Mouse (Mus musculus) Patski (cell line): ENCODE measurements around the gene Nts. TPM values are rescaled to one million over a fixed set of nuclear protein-coding genes. Genes with fewer than 3 reads are reported as not detected.
A peak's percentile ranks its signal among the peaks of the same experiment; 100 is the strongest.

Experiments
- ATAC-seq: fragments of 100-300 bp; one replicate; pipeline ENCODE4 v1.8.0; 2021
- CTCF ChIA-PET: fragments of 350-600 bp; sonication (Branson Sonifier 250); formaldehyde crosslinking; loops from one replicate; lab custom pipeline; 2022; ENCODE audit warnings: inconsistent platforms; lab: Charles Lee
- POLR2A ChIA-PET: fragments of 350-600 bp; sonication (Branson Sonifier 250); formaldehyde crosslinking; loops from one replicate; lab custom pipeline; 2022; ENCODE audit warnings: antibody characterized with exemption, inconsistent platforms; lab: Charles Lee
- DNase-seq: peaks from one replicate; pipeline ENCODE4 v3.0.0-alpha.2; 2011; ENCODE audit warnings: low read depth, low spot score
- H3K27me3 ChIP-seq: fragments of 371-371 bp; one replicate; pipeline ENCODE4 v1.5.1; 2021
- CTCF ChIP-seq: fragments of 100-300 bp; IDR thresholded peaks from one replicate; pipeline ENCODE4 v1.5.1; 2021
- in situ Hi-C: fragments of 300-500 bp; cut with MboI; formaldehyde crosslinking; loops from 3 replicates; pipeline ENCODE4 v1.11.1; 2018; ENCODE audit warnings: low pct_unique_long_range_greater_than_20kb, mixed read lengths
- polyA plus RNA-seq: library from polyadenylated mRNA; unstranded; gene quantifications from one replicate; pipeline ENCODE4 v1.2.3, GENCODE M21; 2021

Gene Nts
- not detected for polyA plus RNA-seq

DNA sequence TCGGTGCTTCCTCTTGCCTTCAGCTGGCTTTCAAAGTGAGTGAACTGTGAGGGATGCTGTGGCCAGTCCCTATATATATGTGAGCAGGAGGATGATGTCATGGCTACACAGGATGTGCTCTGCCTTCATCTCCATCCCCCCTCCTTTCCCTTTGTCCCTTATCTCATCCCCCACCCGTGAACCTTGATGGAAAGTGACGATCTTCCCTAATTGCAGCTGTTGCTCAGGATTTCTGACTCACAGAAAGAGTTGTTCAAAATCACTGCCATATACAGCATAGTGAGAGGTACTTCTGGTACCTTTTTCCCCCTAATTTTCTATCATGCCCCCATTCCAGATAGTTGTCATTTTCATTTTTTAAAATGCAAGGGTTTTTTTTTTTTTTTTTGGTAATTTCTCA, at the start of gene Nts:
Gene Nts (minus strand): TSS at position 101 of the 400 bp plus-strand sequence.
- H3K27me3 ChIP-seq = peaks cover 55% of the 10 kb centered on the region
- no peak for TF ChIP-seq CTCF
- ChIA-PET POLR2A (interaction anchor here (0.9 kb wide), 1 partner anchor 255 kb away, joined by 3 read pairs; no protein-coding TSS in a partner anchor), CTCF (no interaction called here)
- in situ Hi-C loops = loop anchor here (10.0 kb wide), 1 partner anchor 134 kb away; no protein-coding TSS in a partner anchor
- ATAC-seq (no peak), DNase-seq (no peak)

DNA sequence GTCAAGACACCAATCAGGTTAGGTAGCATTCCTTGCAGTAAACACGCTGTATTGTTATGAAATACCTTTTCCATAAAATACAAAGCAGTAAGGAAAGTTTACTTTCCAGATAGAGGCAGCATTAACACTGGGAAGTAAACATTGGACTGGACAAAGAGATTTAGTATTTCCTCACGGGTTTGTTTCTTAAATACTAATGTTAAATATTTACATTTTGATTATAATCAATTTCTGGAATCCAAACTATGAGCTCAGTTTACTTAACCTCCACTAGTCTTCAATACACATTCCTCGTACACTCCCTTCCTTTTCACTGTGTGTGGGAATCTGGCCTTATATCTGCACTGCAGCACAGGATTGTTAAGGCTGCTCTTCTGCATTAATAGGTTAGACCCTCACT, 37.6 kb upstream of the Nts start:
- ATAC-seq (no peak), DNase-seq (no peak)
- no peaks in the 10 kb centered on the region for H3K27me3 ChIP-seq
- no peak for TF ChIP-seq CTCF
- POLR2A ChIA-PET = no interaction called here
- in situ Hi-C loops = no loop called here
- CTCF ChIA-PET = no interaction called here

DNA sequence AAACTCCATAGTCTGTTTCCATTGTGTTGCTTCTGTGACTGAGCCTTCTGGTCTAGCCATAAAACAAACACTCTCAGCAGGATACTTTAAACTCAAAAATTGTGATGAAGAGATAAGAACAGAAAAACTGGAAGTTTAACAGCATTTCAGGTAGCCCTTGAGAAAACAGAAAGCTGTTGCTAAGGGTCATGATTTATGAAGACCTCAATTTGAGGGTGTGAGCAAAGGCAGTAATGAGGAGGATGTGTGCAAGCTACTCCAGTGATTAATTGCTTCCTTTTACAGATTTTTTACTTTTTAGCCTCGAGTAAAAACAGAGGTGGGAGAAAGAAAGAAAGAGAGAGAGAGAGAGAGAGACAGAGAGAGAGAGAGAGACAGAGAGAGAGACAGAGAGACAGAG, 23.9 kb upstream of the Nts start:
- H3K27me3 ChIP-seq = peaks cover 6% of the 10 kb centered on the region
- ATAC-seq = no peak
- no peak for DNase-seq
- in situ Hi-C loops = no loop called here
- POLR2A ChIA-PET = no interaction called here
- TF ChIP-seq CTCF = no peak
- CTCF ChIA-PET = no interaction called here

DNA sequence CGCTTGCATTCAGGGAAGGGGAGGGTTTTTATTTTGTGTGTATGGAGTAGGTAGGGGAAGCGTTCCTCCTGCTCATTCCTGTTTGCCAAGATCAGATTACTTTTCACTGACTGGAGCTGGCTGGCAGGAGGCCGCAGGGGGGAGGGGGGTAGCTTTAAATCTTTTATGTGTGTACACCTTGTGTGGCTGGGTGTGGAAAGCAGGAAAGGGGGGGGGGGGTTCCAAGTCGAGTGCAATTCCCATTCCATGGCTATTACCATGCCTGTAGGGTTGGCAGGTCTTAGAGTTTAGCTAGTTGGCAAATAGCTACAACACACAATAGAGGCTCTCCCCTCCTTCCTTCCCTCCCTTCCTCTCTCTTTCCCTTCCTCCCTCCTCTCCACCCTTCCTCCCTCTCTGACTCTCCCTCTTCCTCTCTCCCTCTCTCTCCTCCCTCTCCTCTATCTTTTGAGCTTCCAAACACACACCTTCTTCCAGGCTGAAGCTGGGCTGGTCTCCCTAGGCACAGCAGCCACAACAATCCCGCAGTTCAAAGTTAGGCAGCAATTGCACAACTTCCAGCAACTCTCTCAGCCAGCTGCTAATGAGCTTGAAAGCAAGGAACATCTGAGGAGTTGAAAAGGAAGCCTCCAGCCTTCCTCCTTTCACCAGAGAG, 21.6 kb upstream of the Nts start, which contains the start of gene Rassf9:
Gene Rassf9 (plus strand): TSS at position 416 of the 655 bp plus-strand sequence.
- POLR2A ChIA-PET = no interaction called here
- no peak for DNase-seq
- CTCF ChIA-PET = interaction anchor here (1.0 to 2.0 kb wide), 4 partner anchors 10 to 24 kb away, joined by 3 to 6 read pairs (median 5); no protein-coding TSS in a partner anchor
- no peak for TF ChIP-seq CTCF
- ATAC-seq = peak; percentile 39
- in situ Hi-C loops = no loop called here
- peaks cover 6% of the 10 kb centered on the region for H3K27me3 ChIP-seq

- in situ Hi-C loops = no loop called here
- ATAC-seq = no peak
- no peak for DNase-seq
- H3K27me3 ChIP-seq = peaks cover 6% of the 10 kb centered on the region
- POLR2A ChIA-PET = no interaction called here
- CTCF ChIA-PET = interaction anchor here (1.0 to 2.0 kb wide), 4 partner anchors 10 to 25 kb away, joined by 3 to 6 read pairs (median 5); no protein-coding TSS in a partner anchor
- TF ChIP-seq CTCF = no peak
Measured at GRCm38 (mm10) chr10:102511461-102511806, 21.1 kb upstream of the Nts start.

- no peak for ATAC-seq
- no peak for DNase-seq
- ChIA-PET POLR2A (no interaction called here), CTCF (interaction anchor here (1.5 to 1.9 kb wide), 2 partner anchors 14 to 48 kb away, joined by 5 to 6 read pairs; no protein-coding TSS in a partner anchor)
- no peak for TF ChIP-seq CTCF
- H3K27me3 ChIP-seq = peaks cover 11% of the 10 kb centered on the region
- in situ Hi-C loops = no loop called here
Measured at GRCm38 (mm10) chr10:102507386-102507785, 17.1 kb upstream of the Nts start.

DNA sequence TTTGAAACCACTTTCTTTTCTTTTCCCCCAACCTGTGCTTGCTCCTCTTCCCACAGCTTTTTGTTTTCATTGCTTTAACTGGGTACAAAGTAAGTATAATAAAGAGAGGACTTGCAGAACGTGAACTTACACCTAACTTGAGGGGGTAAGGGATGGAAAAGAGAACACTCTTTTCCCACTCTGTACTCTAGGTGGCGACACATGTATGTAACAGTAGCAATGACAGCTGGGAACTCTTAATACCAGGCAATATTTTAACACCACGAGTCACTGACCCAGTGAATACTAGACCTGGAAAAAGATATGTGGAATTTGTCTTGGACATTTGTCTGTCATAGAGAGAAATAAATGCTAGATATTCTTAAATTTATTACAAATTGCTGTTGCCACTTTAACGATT, 8.5 kb upstream of the Nts start:
- ChIA-PET CTCF (interaction anchor here (1.1 to 2.1 kb wide), 3 partner anchors 10 to 237 kb away, joined by 3 to 12 read pairs (median 6); no protein-coding TSS in a partner anchor), POLR2A (no interaction called here)
- ATAC-seq = peak; percentile 65
- peaks cover 19% of the 10 kb centered on the region for H3K27me3 ChIP-seq
- DNase-seq = no peak
- in situ Hi-C loops = loop anchor here (5.0 to 10.0 kb wide), 2 partner anchors 126 to 239 kb away; no protein-coding TSS in a partner anchor
- peak; percentile 74 for TF ChIP-seq CTCF

DNA sequence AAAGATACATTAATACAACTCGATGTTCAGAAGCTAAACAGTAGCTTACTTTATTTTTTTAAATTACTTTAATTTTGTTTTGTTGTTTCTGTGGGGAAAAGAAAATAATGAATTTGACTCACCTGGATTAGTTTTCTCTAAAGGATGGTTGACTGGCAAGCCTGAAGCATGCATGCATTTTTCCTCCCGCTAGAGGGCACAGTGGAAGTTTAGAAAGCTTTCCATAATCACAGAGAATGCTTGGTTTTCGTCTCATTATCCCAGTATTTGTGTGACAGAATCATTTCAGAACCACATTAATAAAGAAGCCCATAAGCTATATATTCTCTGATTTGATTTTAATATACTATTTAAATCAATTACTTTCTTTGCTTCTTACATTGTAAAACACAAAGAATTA, 1.5 kb upstream of the Nts start:
- POLR2A ChIA-PET = no interaction called here
- peaks cover 61% of the 10 kb centered on the region for H3K27me3 ChIP-seq
- TF ChIP-seq CTCF = peak; percentile 80
- CTCF ChIA-PET = interaction anchor here (0.7 to 2.2 kb wide), 14 partner anchors 11 to 482 kb away, joined by 3 to 9 read pairs (median 3); partner anchors contain the start of gene Rassf9
- no peak for ATAC-seq
- no peak for DNase-seq
- in situ Hi-C loops = loop anchor here (10.0 kb wide), 1 partner anchor 133 kb away; no protein-coding TSS in a partner anchor

- ChIA-PET CTCF (no interaction called here), POLR2A (no interaction called here)
- in situ Hi-C loops = loop anchor here (25.0 kb wide), 1 partner anchor 718 kb away; no protein-coding TSS in a partner anchor
- TF ChIP-seq CTCF = no peak
- H3K27me3 ChIP-seq = peaks cover 19% of the 10 kb centered on the region
- ATAC-seq = no peak
- DNase-seq = no peak
Measured at GRCm38 (mm10) chr10:102469412-102469811, 20.9 kb downstream of the Nts start.

DNA sequence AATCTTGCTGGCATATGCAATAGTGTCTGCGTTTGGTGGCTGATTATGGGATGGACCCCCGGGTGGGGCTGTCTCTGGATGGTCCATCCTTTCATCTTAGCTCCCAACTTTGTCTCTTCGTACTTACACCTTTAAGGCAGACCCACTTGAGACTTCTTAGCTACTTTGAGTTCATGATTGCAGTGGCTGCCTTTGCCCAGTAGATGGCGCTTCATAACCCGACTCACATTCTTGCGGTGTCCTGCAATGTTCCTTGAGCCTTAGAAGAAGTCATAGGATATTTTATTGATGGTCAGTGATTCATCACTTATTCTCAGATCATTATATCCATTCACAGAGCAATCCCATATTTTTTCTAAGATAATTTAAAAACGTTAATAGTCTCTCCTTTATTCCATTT, 38.5 kb downstream of the Nts start:
- ATAC-seq (peak; percentile 60), DNase-seq (no peak)
- TF ChIP-seq CTCF = peak; percentile 81
- H3K27me3 ChIP-seq = peaks cover 20% of the 10 kb centered on the region
- in situ Hi-C loops = loop anchor here (5.0 to 25.0 kb wide), 2 partner anchors 376 to 736 kb away; no protein-coding TSS in a partner anchor
- CTCF ChIA-PET = interaction anchor here (0.8 to 1.8 kb wide), 12 partner anchors 9 to 427 kb away, joined by 3 to 7 read pairs (median 4); no protein-coding TSS in a partner anchor
- POLR2A ChIA-PET = no interaction called here

- ChIA-PET CTCF (interaction anchor here (0.7 to 1.6 kb wide), 9 partner anchors 9 to 392 kb away, joined by 3 to 6 read pairs (median 3); no protein-coding TSS in a partner anchor), POLR2A (interaction anchor here (0.6 to 0.7 kb wide), 2 partner anchors 714 to 985 kb away, joined by 3 read pairs; no protein-coding TSS in a partner anchor)
- peaks cover 17% of the 10 kb centered on the region for H3K27me3 ChIP-seq
- peak; percentile 51 for ATAC-seq
- TF ChIP-seq CTCF = peak; percentile 58
- no peak for DNase-seq
- in situ Hi-C loops = loop anchor here (25.0 kb wide), 2 partner anchors 1712 to 1812 kb away; no protein-coding TSS in a partner anchor
Measured at GRCm38 (mm10) chr10:102449449-102449848, 40.8 kb downstream of the Nts start.
